Mouse (Mus musculus) MEL (cell line): ENCODE results near the gene Vps37b.

Source experiments
- CTCF ChIP-seq, 3 experiments: IDR thresholded peaks in 2 of 3; conservative IDR thresholded peaks in 1 of 3; 2 replicates each; pipeline ENCODE4 v1.5.1; 2011 to 2012; ENCODE audit warnings: low read length in 3 of 3, low read depth in 2 of 3, mild to moderate bottlenecking in 2 of 3, improper control_type of control experiment in 1 of 3, inconsistent platforms in 1 of 3, mixed read lengths in 1 of 3, moderate library complexity in 1 of 3; ENCODE audit not compliant: control insufficient read depth in 1 of 3, insufficient read depth in 1 of 3, poor library complexity in 1 of 3, severe bottlenecking in 1 of 3
- EP300 ChIP-seq, 2 experiments: IDR thresholded peaks; 2 replicates each; pipeline ENCODE4 v1.6.1; 2011; ENCODE audit warnings: improper control_type of control experiment in 2 of 2, low read length in 2 of 2, low read depth in 1 of 2, mild to moderate bottlenecking in 1 of 2
- GATA1 ChIP-seq: IDR thresholded peaks from 2 replicates; pipeline ENCODE4 v1.6.1; 2011; ENCODE audit warnings: low read depth, low read length, improper control_type of control experiment
- MAFK ChIP-seq: IDR thresholded peaks from 2 replicates; pipeline ENCODE4 v1.6.1; 2011; ENCODE audit warnings: low read depth, mild to moderate bottlenecking, low read length, improper control_type of control experiment, borderline replicate concordance
- POLR2A ChIP-seq, 2 experiments: IDR thresholded peaks; 2 replicates each; pipeline ENCODE4 v1.6.1; 2011 to 2012; ENCODE audit warnings: low read length in 2 of 2, mild to moderate bottlenecking in 2 of 2, control low read depth in 1 of 2, improper control_type of control experiment in 1 of 2, low read depth in 1 of 2, moderate library complexity in 1 of 2; ENCODE audit not compliant: control insufficient read depth in 1 of 2, insufficient read depth in 1 of 2, poor library complexity in 1 of 2
- TAL1 ChIP-seq: IDR thresholded peaks from 2 replicates; pipeline ENCODE4 v1.6.1; 2012; ENCODE audit warnings: mild to moderate bottlenecking, inconsistent platforms, low read length, moderate library complexity, mixed read lengths

- peak; percentile 7 to 33 (median 23); a peak in 3 of 6 replicates for TF ChIP-seq CTCF (IDR thresholded peaks at IDR 0.05 in 2 of 3, conservative IDR thresholded peaks at IDR 0.05 in 1 of 3; ENCODE audit: control insufficient read depth in 1 of 3, insufficient read depth in 1 of 3, low read depth in 2 of 3, low read length in 3 of 3, poor library complexity in 1 of 3, severe bottlenecking in 1 of 3)
- TF ChIP-seq POLR2A (IDR thresholded peaks at IDR 0.05; ENCODE audit: control insufficient read depth in 1 of 2, insufficient read depth in 1 of 2, low read depth in 1 of 2, low read length in 2 of 2, poor library complexity in 1 of 2) = no peak
- TF ChIP-seq GATA1 = no peak
- no peak for TF ChIP-seq EP300 (IDR thresholded peaks at IDR 0.05; ENCODE audit: low read depth in 1 of 2, low read length in 2 of 2)
- TF ChIP-seq MAFK = no peak
- no peak for TF ChIP-seq TAL1
Measured at GRCm38 (mm10) chr5:123996194-123996593, 35.9 kb downstream of the Vps37b start.
